Mouse (Mus musculus): ENCODE results near the gene 2900026A02Rik. TPM values are rescaled to one million over a fixed set of nuclear protein-coding genes. Genes with fewer than 3 reads are reported as not detected.
A peak's percentile ranks its signal among the peaks of the same experiment; 100 is the strongest.

Gene 2900026A02Rik
- total and polyA plus RNA-seq, 2 experiments: 8.0 to 29.2 TPM

GRCm38 (mm10) chr5:113206670-113207352 is 14.2 kb downstream of the 2900026A02Rik start:
- TF ChIP-seq POLR2A (IDR thresholded peaks at IDR 0.05; ENCODE audit: extremely low read depth, insufficient read depth, low read length) (no peak), CTCF (IDR thresholded peaks at IDR 0.05; ENCODE audit: low read depth, low read length) (no peak)
- Histone ChIP-seq H3K27ac (replicated peaks; ENCODE audit: insufficient read depth, low read depth, low read length) (peak overlapping the region; percentile 8), H3K36me3 (ENCODE audit: control insufficient read depth, insufficient read depth, low read length) (no peaks in the 10 kb centered on the region), H3K9ac (ENCODE audit: low read depth, low read length) (no peak overlapping the region), H3K27me3 (ENCODE audit: control insufficient read depth, insufficient read depth, low read length) (no peaks in the 10 kb centered on the region), H3K4me3 (ENCODE audit: insufficient read depth, low read depth, low read length) (no peak overlapping the region), H3K4me1 (ENCODE audit: control insufficient read depth, insufficient read depth, low read length) (peaks cover 29% of the 10 kb centered on the region), H3K79me2 (ENCODE audit: control insufficient read depth, insufficient read depth, low read length) (peaks cover 39% of the 10 kb centered on the region)
- no peak for DNase-seq (ENCODE audit: extremely low read depth, low read depth, low spot score)
- WGBS: 44% methylated on average over 9 of the region's 9 CpGs

- Histone ChIP-seq H3K4me1 (ENCODE audit: control insufficient read depth, insufficient read depth, low read length) (peaks cover 25% of the 10 kb centered on the region), H3K27me3 (ENCODE audit: control insufficient read depth, insufficient read depth, low read length) (no peaks in the 10 kb centered on the region), H3K9ac (ENCODE audit: low read depth, low read length) (no peak overlapping the region), H3K79me2 (ENCODE audit: control insufficient read depth, insufficient read depth, low read length) (peaks cover 29% of the 10 kb centered on the region; the same call in 1 of the 2 replicates), H3K27ac (replicated peaks; ENCODE audit: insufficient read depth, low read depth, low read length) (no peak overlapping the region), H3K36me3 (ENCODE audit: control insufficient read depth, insufficient read depth, low read length) (no peaks in the 10 kb centered on the region), H3K4me3 (ENCODE audit: insufficient read depth, low read depth, low read length) (no peak overlapping the region)
- DNase-seq (ENCODE audit: extremely low read depth, low read depth, low spot score): peak; percentile 46
- TF ChIP-seq CTCF (IDR thresholded peaks at IDR 0.05; ENCODE audit: low read depth, low read length): no peak
- no peak for TF ChIP-seq POLR2A (IDR thresholded peaks at IDR 0.05; ENCODE audit: extremely low read depth, insufficient read depth, low read length)
- WGBS: 61% methylated on average over 9 of the region's 9 CpGs
These were observed 16.8 kb downstream of the 2900026A02Rik start for GRCm38 (mm10) chr5:113204193-113204592.

GRCm38 (mm10) chr5:113199772-113200134 is 21.3 kb downstream of the 2900026A02Rik start:
- Histone ChIP-seq H3K4me1 (ENCODE audit: control insufficient read depth, insufficient read depth, low read length) (peaks cover 8% of the 10 kb centered on the region; the same call in 1 of the 2 replicates), H3K27ac (replicated peaks; ENCODE audit: insufficient read depth, low read depth, low read length) (peak overlapping the region; percentile 31; the same call in 1 of the 2 replicates), H3K9ac (ENCODE audit: low read depth, low read length) (no peak overlapping the region), H3K4me3 (ENCODE audit: insufficient read depth, low read depth, low read length) (no peak overlapping the region), H3K79me2 (ENCODE audit: control insufficient read depth, insufficient read depth, low read length) (peaks cover 38% of the 10 kb centered on the region; the same call in 1 of the 2 replicates), H3K27me3 (ENCODE audit: control insufficient read depth, insufficient read depth, low read length) (no peaks in the 10 kb centered on the region), H3K36me3 (ENCODE audit: control insufficient read depth, insufficient read depth, low read length) (no peaks in the 10 kb centered on the region)
- DNase-seq (ENCODE audit: extremely low read depth, low read depth, low spot score): no peak
- WGBS: 84% methylated on average over 10 of the region's 10 CpGs
- no peak for TF ChIP-seq POLR2A (IDR thresholded peaks at IDR 0.05; ENCODE audit: extremely low read depth, insufficient read depth, low read length)
- TF ChIP-seq CTCF (IDR thresholded peaks at IDR 0.05; ENCODE audit: low read depth, low read length): no peak

GRCm38 (mm10) chr5:113199126-113199771 is 21.8 kb downstream of the 2900026A02Rik start:
- Histone ChIP-seq H3K9ac (ENCODE audit: low read depth, low read length) (no peak overlapping the region), H3K27me3 (ENCODE audit: control insufficient read depth, insufficient read depth, low read length) (no peaks in the 10 kb centered on the region), H3K27ac (replicated peaks; ENCODE audit: insufficient read depth, low read depth, low read length) (peak overlapping the region; percentile 45), H3K4me1 (ENCODE audit: control insufficient read depth, insufficient read depth, low read length) (peaks cover 8% of the 10 kb centered on the region; the same call in 1 of the 2 replicates), H3K4me3 (ENCODE audit: insufficient read depth, low read depth, low read length) (no peak overlapping the region), H3K36me3 (ENCODE audit: control insufficient read depth, insufficient read depth, low read length) (no peaks in the 10 kb centered on the region), H3K79me2 (ENCODE audit: control insufficient read depth, insufficient read depth, low read length) (peaks cover 34% of the 10 kb centered on the region; the same call in 1 of the 2 replicates)
- TF ChIP-seq CTCF (IDR thresholded peaks at IDR 0.05; ENCODE audit: low read depth, low read length): no peak
- no peak for TF ChIP-seq POLR2A (IDR thresholded peaks at IDR 0.05; ENCODE audit: extremely low read depth, insufficient read depth, low read length)
- 53% methylated on average over 8 of the region's 8 CpGs for WGBS
- no peak for DNase-seq (ENCODE audit: extremely low read depth, low read depth, low spot score)

- Histone ChIP-seq H3K36me3 (ENCODE audit: control insufficient read depth, insufficient read depth, low read length) (no peaks in the 10 kb centered on the region), H3K9ac (ENCODE audit: low read depth, low read length) (no peak overlapping the region), H3K79me2 (ENCODE audit: control insufficient read depth, insufficient read depth, low read length) (peaks cover 26% of the 10 kb centered on the region; the same call in 1 of the 2 replicates), H3K27ac (replicated peaks; ENCODE audit: insufficient read depth, low read depth, low read length) (peak overlapping the region; percentile 71), H3K4me3 (ENCODE audit: insufficient read depth, low read depth, low read length) (no peak overlapping the region), H3K27me3 (ENCODE audit: control insufficient read depth, insufficient read depth, low read length) (no peaks in the 10 kb centered on the region), H3K4me1 (ENCODE audit: control insufficient read depth, insufficient read depth, low read length) (peaks cover 8% of the 10 kb centered on the region; the same call in 1 of the 2 replicates)
- no peak for DNase-seq (ENCODE audit: extremely low read depth, low read depth, low spot score)
- TF ChIP-seq POLR2A (IDR thresholded peaks at IDR 0.05; ENCODE audit: extremely low read depth, insufficient read depth, low read length): no peak
- no peak for TF ChIP-seq CTCF (IDR thresholded peaks at IDR 0.05; ENCODE audit: low read depth, low read length)
- 66% methylated on average over 9 of the region's 9 CpGs for WGBS
These were observed 23.9 kb downstream of the 2900026A02Rik start for GRCm38 (mm10) chr5:113196916-113197794.
